Mouse (Mus musculus) urinary bladder, adult 18-20 months (tissue): ENCODE results near the gene Man1c1.
A peak's percentile ranks its signal among the peaks of the same experiment; 100 is the strongest.

Experiments used
- DNase-seq, 2 experiments: peaks; one replicate each; pipeline ENCODE4 v3.0.0; 2022; ENCODE audit warnings: low spot score in 2 of 2, mixed read lengths in 2 of 2

Gene Man1c1

DNA sequence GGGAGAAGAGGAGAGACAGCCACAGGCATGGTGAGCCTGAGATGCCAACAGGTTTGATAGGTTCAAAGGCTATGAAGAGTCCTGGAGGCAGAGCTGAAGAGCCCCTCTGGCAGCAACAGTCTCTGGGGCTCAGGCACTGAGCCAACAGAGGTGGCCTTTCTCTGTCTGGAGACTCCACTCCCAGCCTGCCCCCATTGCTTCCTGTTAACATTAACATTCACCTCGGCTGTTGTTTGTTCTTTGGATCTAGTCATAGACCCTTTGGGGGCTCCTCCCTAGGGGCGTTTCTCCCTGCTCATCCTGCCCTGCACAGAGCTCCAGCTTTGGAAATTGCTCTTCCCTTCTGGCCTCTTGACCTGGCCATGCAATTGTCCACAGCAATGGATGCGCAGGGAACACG, 20.9 kb upstream of the Man1c1 start:
- DNase-seq, result no peak

DNA sequence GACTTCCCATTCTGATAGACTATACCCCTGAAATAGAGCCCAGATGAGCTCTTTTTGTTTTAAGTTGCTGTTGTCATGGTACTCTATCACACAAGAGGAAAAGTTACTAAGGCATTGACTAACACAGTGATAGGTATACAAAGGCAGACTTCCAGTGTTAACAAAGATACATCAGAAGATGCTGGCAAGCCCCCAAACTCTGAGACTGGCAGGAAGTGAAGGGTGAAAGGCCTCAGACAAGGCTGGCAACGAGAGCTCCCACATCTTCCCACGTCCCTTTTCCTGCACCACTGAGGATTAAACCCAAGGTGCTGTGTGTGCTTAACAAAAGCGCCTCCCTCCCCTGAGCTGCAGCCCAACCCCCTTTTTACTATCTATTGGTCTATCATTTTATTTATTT, 19.2 kb upstream of the Man1c1 start:
- DNase-seq, result no peak

DNA sequence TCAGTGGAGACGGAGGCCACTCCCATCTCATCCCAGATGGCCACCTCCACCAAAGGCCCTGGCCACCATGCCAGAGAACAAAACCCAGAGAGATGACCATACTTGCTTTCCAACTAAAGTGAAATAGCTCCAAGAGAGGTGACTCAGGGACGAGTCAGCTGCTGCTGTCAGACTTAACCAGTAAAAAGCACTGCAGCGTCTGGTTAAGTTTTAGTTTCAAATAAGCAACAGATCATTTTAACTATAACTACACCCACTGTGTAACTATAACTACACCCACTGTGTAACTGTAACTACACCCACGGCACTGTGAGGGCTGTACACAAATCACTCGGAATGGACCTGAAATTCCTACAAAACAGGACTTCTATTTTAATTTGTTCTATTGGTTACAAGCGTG, 17.0 kb upstream of the Man1c1 start:
- DNase-seq, result no peak

DNA sequence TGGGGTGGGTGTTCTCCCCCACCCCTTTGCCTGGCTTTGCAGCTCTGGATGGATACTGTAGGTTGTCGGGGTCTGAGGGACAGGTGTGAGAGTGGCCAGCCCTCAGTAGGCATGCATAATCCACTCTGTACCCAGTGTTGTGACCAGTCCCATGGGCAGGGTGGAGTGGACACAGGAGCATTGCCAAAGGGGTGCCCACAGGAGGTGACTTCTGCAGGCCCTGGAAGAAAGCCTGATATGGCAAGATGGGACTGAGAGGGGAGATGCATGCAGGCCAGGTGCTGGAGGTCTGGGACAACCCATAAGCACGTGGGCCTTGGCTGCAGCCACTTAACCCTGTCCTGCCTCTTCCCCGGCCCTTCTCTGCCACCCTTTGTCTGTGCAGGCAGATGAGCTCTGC, 16.3 kb upstream of the Man1c1 start:
- DNase-seq, result no peak

DNA sequence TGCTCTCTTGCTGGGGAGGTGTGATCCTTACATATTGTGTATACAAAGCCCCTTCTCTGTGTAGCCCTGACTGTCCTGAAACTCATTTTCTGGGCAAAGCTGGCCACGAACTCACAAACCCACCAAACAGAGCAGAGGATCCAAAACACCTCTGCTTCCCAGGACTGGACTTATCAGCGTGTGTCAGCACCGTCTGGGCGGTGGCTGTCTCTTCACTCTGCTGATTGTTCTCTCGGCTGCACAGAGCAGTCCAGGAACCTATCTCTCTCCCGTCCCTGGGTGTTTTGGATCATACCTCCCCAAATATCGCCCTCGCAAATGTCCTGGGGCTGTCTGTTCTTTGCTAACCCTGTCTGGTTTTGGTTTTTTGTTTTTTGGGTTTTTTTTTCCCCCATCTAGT, 15.4 kb upstream of the Man1c1 start:
- DNase-seq, result no peak

DNA sequence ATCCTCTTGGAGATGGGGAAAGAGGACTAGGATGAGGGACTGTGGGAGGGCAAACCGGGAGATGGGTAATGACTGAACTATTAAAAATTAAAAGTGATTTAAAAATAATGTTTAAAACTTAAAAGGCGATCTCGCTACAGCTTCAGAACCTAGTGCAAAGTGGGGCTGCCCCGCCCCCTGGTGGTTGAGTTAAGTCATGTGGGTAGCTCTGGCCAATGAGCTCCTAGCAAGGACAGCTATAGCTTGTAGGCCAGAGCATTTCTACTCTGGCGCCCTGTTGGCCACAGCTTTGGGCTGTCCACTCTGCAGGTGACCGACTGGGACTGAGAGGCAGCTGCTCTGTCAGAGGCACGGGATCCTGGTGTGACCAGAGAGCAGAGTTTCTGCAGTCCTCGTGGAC, 9.8 kb upstream of the Man1c1 start:
- DNase-seq, result peak; percentile 71 to 78

DNA sequence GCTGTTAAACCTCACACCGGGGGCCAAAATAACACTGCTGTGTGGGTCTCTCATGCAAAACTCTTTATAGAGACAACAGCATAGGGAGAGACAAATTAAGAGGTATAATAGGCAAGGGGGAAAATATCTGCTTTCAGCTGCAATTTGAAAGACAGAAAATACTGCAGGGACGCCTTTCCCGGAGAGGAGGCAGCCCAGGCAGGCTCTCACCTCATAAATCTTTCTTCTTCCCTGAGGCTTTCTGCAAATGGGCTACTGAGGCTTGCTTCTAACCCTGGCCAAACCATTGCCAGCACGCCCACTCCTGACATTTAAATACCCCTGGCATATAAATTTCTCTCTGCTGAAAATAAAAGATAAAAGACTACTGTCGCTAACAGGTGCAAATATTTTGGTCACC, 1.2 kb upstream of the Man1c1 start:
- no peak for DNase-seq

DNA sequence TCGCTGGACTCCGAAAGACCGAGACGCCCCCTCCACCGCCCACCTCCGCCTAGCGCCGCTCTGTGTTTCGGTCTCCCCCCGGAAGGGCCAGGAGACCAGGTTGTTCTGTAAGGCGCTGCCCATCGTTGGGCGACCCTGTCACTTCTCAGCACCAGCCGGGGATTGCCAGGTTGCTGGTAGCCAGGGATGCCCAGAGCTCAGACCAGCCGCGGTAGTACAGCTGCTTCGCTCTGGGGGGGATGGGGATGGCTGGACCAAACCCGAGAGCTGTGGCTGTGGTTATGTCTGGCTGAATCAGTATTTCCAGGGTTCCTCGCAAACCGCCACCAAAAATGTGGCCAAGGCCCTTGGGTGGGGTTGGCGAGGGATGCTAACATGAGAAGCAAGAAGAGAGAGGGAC, 500 bp upstream of the Man1c1 start:
- DNase-seq, result no peak

DNA sequence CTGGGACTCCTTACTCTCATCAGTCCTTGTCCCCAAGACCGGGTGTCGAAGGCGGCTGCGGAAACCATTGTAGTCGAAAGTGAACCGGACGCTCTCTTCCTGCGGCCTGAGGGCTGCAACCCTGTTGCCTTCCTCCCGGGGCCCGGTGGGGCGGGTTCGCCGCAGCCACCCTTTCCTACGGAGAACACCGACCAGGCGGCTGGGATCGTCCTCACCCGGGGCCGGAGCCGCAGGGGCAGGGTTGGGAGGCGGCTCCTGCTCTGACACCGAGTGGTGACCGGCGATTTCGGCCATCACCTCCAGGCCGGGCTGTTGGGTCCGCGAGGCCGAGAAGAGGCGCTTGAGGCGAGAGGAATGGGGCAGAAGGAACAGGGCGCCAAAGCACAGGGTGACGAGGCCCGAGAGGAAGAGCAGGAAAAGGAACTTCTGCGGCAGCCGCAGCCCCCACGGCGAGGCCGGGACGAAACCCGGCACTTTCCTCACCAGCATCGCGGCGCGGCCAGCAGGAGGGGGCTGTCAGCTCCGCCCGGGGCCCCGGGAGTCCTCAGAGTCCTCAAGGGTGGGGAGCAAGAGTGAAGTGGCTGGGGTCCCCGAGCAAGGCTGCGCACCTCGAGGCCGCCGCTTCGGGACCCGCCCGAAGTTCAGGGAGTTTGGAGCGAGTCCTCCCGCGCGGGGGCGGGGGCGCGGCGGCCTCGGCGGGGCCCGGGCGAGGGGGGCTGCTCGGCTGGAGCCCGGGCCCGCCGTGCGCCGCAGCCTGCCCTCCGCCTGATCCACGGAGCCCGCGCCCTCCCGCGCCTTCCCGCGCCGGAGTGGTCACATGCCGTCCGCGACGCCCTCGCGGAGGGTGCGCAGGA, 882 bp downstream of the Man1c1 start:
- DNase-seq, result peak; percentile 20 to 73

DNA sequence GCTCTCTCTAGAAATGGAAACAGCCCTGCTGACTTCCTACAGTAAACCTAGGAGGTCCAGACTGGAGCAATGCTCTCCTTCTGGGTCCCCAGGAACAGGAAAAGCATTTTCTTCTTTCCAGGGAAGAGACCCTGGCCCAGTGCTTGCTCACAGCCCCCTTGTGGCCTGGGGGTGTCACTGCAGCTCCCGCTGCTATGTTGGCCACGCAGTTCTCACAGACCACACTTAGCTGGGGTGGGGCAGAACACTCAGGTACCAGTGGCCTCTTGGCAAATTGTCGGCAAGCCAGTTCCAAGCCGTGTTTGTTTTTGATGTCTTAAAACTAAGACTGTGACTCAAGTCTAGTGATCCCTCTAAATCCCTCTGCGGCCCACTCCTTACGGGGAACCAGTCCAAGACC, 2.2 kb downstream of the Man1c1 start:
- peak; percentile 54 to 57 for DNase-seq

DNA sequence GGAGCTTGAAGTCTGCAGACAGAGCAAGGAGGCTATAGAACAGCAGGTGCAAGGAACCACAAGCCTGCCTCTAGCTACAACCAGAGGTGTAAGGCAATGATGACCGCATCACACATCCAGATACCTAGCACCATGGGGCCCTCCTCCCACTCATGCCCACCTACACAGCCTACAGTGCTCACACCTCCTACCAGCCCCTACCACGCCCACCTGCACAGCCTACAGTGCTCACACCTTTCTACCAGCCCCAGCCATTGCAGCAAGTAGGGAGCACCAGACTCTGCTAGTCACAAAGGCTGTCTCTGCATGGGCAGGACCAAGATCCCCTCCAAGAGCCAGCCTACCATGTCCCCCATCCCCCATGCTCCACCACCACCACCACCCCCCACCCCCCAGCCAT, 3.2 kb downstream of the Man1c1 start:
- no peak for DNase-seq

DNA sequence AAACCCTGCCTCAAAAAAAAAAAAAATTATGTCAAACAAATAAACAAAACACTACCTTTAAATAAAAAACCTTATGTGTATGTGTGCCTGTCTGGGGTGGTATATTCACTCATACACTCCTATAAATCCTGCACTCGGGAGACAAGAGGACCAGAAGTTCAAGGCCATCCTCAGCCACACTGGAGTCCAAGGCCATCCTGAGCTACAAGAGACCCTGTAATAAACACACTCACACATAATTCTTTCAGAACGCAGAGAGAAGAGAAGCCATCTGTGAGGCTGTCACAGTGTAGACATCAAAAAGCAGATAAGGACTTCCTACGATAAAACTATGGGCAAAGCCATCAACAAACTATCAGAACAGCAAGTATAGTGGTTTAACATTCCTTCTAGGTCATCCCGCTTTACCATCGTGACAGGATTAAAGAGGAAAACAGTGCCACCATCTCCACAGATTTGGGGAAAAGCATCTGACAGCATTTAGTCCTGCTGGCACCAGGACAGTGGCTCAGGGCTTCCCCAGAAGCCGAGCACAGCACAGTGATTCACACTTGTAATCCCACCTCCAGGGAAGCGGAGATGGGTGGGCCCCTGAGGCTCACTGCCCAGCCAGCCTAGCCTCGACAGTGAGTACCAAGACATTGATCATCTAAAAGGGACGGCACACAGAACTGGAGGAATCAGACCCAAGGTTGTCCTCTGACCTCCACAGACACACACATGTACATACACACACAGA, 10.7 kb downstream of the Man1c1 start:
- DNase-seq, result no peak

DNA sequence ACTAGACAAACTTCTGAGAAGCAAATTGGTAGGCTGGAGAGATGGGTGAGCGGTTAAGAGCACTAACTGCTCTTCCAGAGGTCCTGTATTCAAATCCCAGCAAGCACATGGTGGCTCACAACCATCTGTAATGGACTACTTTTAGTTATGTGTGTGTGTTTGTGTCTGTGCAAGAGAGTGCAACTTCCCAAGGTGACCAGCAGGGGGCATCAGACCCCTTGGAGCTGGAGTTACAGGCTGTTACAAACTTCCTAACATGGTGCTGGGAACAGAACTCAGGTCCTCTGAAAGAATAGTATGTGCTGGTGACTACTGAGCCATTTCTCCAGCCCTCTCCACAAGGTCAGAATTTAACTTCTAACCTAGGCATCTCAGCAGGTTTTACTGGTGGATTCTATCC, 11.7 kb downstream of the Man1c1 start:
- no peak for DNase-seq

DNA sequence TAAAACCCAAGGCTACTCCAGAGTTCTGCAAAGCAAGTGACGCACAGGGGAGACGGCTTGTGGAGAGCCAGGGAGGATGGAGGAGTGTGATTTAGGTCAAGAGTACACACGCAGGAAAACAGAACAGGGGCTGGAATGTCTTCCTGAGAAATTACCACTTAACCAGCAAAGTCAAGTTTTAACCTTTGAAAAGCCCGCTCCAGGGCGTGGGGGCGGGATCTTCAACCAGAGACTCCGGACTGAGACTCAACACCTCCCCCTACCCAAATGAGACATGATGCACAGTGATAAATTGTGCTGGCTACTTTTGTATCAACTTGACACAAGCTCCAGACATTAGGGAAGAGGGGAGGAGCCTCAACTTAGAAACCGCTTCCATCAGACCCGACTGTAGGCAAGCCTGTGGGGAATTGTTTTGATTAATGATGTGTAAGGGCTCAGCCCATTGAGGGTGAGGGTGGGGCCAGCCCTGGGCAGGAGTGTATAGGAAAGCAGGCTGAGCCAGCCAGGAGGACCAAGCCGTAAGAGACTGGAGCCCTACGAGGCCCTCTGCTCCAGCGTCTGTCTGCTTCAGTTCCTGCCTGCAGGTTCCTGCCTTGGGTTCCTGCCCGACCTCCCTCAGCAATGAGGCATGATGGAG, 17.9 kb downstream of the Man1c1 start:
- DNase-seq, result no peak

DNA sequence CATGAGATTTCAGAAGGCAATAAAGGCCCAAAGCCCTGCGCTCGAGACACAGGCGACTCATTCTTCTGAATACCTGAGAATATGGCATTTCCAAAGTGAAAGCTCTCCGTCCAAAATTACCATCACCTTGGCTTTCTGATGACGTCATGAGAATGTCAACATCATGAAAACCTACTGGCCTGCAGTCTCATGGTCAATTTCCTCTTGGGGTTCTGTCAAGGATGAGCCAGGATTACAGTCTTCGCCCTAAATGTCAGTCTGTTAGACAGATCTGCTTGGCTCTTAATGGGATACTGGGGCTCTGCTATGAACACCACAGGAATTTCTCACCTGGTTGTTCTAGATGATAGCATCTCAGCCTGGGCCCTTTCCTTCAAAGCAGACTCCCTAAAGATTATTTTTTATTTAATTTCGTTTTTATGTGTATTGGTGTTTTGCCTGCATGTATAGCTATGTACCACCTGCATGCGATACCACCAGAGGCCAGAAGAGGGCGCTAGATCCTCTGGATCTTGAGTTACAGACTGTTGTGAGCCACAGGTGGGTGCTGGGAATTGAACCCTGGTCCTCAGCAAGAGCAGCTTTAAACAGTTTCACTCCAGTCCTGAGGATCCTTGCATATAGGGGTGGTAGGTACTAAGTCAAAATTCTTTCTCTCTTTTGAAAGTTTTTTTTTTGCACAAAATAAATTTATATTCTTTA, 19.3 kb downstream of the Man1c1 start:
- no peak for DNase-seq

DNA sequence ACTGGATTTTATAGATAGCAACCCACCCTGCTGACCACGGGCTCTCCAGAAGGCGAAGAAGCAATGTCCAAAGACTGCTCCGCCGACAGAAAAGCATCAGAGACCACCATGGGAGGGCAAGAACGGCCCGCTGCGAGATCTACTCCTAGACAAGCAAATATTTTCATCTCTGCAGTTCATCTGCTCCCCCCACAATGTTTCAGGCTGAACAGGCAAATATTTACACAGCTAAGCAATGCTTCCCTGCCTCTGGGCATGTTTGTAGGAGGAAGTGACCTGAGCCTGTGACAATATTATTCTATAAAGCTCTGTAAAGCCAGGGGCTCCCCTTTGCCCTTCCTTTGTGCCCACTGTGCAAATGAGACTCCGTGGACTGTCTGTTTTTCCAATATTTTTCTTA, 20.2 kb downstream of the Man1c1 start:
- peak in 1 of 2 experiments; percentile 37 for DNase-seq

DNA sequence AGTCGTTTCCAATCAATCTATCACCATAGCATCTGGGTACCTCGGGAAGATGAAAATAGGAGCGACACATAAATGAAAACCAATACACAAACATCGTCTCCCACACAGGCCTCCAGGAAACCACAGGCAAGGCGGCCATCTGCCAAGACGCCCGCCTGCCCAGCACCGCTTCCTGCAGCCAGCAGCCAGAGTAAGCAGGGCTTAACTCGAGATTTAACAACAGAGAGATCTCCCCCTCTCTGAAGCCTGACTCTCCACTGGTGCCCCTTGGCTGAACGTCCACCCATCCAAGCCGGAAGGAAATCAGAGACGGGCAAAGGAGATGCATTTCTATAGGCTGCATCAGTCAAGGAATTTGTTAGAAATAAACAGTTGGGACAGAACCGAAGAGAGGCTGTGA, 21.1 kb downstream of the Man1c1 start:
- no peak for DNase-seq

DNA sequence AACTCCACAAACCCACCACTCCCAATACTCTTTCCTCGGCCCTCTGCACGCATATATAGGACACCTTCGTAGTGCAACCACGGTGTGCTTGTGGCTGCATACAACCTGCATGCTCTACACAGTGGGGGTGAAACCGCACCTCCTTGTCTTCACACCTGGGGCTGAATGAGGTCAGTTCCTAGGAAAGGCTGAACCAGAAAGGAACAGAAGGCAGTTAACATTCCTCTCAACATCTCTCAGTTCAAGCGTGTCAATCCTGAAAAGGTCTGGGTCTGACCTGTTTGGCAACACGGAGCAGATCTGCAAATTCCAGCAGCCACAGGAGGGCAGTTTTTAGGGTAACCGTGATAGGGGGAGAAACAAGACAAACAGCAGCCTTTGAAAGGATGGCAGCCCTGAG, 21.7 kb downstream of the Man1c1 start:
- DNase-seq, result no peak

DNA sequence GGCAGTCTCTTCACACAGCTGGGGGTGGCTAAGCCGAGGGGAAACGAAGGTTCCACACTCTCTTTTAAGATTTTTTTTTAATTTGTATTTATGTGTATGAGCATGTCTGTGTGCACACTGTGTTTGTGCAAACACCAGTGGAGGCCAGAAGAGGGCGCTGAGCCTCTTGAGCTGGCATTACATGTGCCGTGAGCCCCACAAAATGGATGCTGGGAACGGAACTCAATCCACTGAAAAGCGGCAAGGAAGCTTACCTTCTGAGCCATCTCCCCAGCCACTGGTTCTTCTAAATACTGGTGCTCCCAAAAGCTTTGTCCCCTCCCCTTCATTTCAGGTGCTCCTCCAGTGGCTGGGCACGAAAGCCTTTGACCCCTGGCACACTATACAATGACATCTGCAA, 22.3 kb downstream of the Man1c1 start:
- no peak for DNase-seq

DNA sequence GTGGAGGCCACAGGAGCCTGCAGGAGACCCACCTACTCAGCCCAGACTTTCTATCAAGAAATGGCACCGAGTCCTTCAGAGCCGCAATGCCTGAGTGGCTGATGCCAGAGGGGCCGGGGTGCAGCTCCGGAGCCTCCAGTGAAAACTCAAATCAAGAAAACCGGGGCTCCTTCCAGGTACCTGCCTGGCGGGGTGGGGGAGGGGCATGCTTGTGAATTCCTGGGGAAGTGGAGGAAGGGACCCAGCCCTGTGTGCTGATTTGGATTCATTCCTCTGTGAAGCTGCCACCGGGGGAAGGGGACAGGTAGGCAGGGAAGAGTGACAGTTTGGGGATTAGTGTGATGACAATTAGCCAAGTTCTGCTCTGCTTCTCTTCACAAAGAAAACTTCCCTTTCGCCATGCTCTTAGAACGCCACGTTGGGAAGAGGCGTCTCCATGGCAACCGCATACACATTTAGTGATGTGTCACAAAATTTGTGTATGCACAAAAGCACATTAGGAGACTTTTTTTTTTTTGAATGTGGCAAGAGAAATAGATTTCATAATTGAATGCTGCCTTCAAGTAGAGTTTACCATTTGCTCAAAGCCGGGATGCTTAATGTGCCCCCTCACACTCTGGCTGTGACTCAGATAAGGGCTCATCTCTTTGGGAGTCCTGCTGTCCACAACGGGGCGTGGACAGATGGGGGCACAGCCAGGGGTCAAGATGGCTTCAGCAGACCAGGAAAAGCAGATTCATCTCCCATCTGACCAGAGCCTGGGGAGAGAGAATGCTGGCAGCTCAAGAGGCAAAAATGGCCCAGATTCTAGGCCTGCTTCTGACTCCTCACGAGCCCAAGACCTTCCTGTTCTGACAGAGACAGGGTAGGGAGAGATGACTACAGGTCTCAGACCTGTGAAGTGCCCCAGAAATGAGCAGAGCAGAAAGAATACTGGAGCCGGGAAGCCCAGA, 26.3 kb downstream of the Man1c1 start:
- DNase-seq, result no peak

DNA sequence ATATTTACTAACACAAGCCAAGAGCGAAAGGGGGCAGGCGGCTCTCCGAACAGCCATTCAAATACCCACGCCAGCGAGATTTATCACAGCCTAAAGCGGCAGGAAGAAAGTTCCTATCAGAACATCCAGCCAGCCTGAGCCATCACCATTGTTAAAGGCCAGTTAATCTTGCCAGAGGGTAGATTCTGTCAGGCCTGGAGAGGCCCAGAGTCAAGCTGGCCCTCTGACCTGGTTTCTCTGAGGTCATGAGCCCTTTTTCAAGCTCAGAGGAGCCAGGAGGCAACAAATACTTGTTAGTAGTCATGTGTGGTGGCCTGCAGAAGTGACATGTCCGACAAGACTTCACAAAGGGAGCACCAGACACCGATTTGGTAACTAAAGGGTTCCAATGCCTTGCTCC, 28.3 kb downstream of the Man1c1 start:
- DNase-seq, result no peak
